Mouse (Mus musculus) heart, adult 2 months (tissue): ENCODE results near the gene Ceacam19. TPM values are rescaled to one million over a fixed set of nuclear protein-coding genes. Genes with fewer than 3 reads are reported as not detected.
A peak's percentile ranks its signal among the peaks of the same experiment; 100 is the strongest.

Experiments
- DNase-seq, 2 experiments: peaks; one replicate each; pipeline ENCODE4 v3.0.0; 2021
- H3K27ac ChIP-seq: fragments of 200-600 bp; 2 replicates; pipeline ENCODE4 v1.8.1; 2022
- H3K27me3 ChIP-seq: fragments of 200-500 bp; 2 replicates; pipeline ENCODE4 v1.6.1; 2012; ENCODE audit warnings: mild to moderate bottlenecking, low read length, inconsistent platforms, mixed read lengths; ENCODE audit not compliant: control insufficient read depth, insufficient read depth
- H3K36me3 ChIP-seq: fragments of 200-500 bp; 2 replicates; pipeline ENCODE4 v1.6.1; 2012; ENCODE audit warnings: low read length, inconsistent platforms; ENCODE audit not compliant: control insufficient read depth, insufficient read depth
- H3K4me1 ChIP-seq: fragments of 200-500 bp; 2 replicates; pipeline ENCODE4 v1.6.1; 2011; ENCODE audit warnings: low read length; ENCODE audit not compliant: control insufficient read depth, insufficient read depth
- H3K4me3 ChIP-seq: fragments of 200-600 bp; 2 replicates; pipeline ENCODE4 v1.8.1; 2022
- H3K79me2 ChIP-seq: fragments of 200-500 bp; replicated peaks from 2 replicates; pipeline ENCODE4 v1.6.1; 2012; ENCODE audit warnings: mild to moderate bottlenecking, inconsistent platforms, low read length, moderate library complexity, mixed read lengths; ENCODE audit not compliant: control insufficient read depth, insufficient read depth
- H3K9ac ChIP-seq: fragments of 200-500 bp; 2 replicates; pipeline ENCODE4 v1.6.1; 2012; ENCODE audit warnings: low read depth, mild to moderate bottlenecking, control low read depth, inconsistent platforms, low read length, mixed read lengths
- CTCF ChIP-seq: fragments of 200-600 bp; IDR thresholded peaks from 2 replicates; pipeline ENCODE4 v1.8.1; 2022; ENCODE audit warnings: antibody characterized with exemption, mild to moderate bottlenecking, moderate library complexity
- EP300 ChIP-seq: fragments of 200-500 bp; IDR thresholded peaks from 2 replicates; pipeline ENCODE4 v1.6.1; 2011; ENCODE audit warnings: low read depth, low read length, control low read depth; ENCODE audit not compliant: insufficient read depth
- POLR2A ChIP-seq: fragments of 200-500 bp; IDR thresholded peaks from 2 replicates; pipeline ENCODE4 v1.6.1; 2011; ENCODE audit warnings: mild to moderate bottlenecking, low read depth, low read length, control low read depth; ENCODE audit not compliant: insufficient read depth
- WGBS: fragments of 180-500 bp; shearing (Covaris S2); methylation state at CpG from one replicate; pipeline ENCODE4 v1.1.7; 2018; 5-methylcytosine and 5-hydroxymethylcytosine counted together
- intact Hi-C: fragments of 180-260 bp; cut with DNase I; formaldehyde crosslinking; loops from one replicate; pipeline ENCODE4 v1.15.1; 2025
- polyA plus RNA-seq: library from polyadenylated mRNA; depleted of rRNA; stranded (reverse); fragments of >200 nt; gene quantifications from 2 replicates; pipeline ENCODE4 v1.2.3, GENCODE M21; 2012
- total RNA-seq, 2 experiments: library from RNA; stranded (reverse); gene quantifications; 2 replicates each; pipeline ENCODE4 v1.2.3; 2021

Ceacam19 gene
- total and polyA plus RNA-seq, 3 experiments = not detected

DNA sequence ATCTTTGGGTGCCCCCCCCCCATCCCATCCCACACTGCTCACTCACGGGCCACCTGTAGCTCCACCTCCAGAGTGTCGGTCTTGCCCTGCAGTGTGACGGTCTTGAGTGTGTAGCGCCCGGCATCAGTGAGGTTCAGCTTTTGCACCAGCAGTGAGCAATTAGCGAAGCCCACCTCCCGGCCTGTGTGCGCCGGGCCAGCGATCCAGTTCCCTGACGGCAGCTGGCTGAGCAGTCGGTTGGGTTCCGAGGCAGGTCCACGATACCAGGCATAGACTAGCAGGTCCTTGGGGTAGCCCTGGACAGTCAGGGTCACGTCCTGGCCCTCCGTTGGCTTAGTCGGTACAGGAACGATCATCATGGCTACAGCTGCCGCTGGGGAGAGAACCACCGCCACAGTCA, 34.2 kb downstream of the Ceacam19 start:
- H3K9ac ChIP-seq = no peak overlapping the region
- no peaks in the 10 kb centered on the region for H3K79me2 ChIP-seq
- no peaks in the 10 kb centered on the region for H3K36me3 ChIP-seq
- 88% methylated on average over 20 of the region's 20 CpGs for WGBS
- intact Hi-C loops = no loop called here
- TF ChIP-seq CTCF = no peak
- no peak for TF ChIP-seq POLR2A
- TF ChIP-seq EP300 = no peak
- DNase-seq = no peak
- H3K27ac ChIP-seq = no peak overlapping the region
- no peak overlapping the region for H3K4me3 ChIP-seq
- peaks cover under 1% of the 10 kb centered on the region; the same call in 1 of the 2 replicates for H3K4me1 ChIP-seq
- peaks cover 3% of the 10 kb centered on the region; the same call in 1 of the 2 replicates for H3K27me3 ChIP-seq

DNA sequence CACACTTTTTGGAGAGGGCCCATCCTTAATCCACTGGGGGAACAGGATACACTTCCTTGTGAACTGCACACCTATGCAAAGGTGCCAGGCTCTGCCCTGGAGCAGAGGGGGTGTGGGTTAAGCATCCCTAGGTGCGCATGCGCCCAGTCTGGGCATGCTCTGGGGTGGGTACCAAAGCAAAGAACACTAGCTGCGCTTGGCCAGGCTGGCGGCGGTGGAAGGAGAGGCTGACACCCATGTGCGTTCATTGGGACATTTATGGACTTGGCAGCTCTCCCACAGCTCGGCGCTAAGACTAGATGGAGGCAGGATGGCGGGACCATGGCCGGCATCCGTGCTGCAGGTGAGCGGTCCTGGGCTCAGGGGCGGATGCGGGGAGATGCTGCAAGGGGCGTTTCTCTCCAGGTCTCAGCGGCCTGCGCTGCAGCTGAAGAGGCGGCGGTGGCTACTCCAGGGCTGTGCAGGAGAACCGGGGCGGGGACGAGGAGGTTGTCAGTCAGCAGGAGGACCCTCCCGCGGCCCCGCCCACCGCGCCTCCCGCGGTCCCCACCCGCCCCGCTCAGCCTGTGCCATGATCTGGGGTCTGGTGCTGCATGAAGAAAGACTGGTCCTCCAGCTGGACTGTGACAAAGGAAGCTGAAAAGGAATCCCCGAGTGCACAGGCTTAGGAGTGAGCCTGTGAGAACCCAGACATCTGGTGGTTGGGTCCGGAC, 35.8 kb downstream of the Ceacam19 start, which contains the start of gene Gm19345:
Gene Gm19345, plus strand, starts transcription at position 146 of the 713 bp plus-strand sequence.
- no peak for TF ChIP-seq EP300
- TF ChIP-seq POLR2A = no peak
- TF ChIP-seq CTCF = no peak
- intact Hi-C loops = no loop called here
- Histone ChIP-seq H3K27me3 (peaks cover 3% of the 10 kb centered on the region; the same call in 1 of the 2 replicates), H3K27ac (no peak within 1 kb of the TSS), H3K4me1 (peaks cover 4% of the 10 kb centered on the region; the same call in 1 of the 2 replicates), H3K79me2 (no peaks in the 10 kb centered on the region), H3K4me3 (no peak within 1 kb of the TSS), H3K36me3 (no peaks in the 10 kb centered on the region), H3K9ac (no peak within 1 kb of the TSS)
- DNase-seq = no peak
- 4% methylated on average over 33 of the region's 33 CpGs for WGBS

DNA sequence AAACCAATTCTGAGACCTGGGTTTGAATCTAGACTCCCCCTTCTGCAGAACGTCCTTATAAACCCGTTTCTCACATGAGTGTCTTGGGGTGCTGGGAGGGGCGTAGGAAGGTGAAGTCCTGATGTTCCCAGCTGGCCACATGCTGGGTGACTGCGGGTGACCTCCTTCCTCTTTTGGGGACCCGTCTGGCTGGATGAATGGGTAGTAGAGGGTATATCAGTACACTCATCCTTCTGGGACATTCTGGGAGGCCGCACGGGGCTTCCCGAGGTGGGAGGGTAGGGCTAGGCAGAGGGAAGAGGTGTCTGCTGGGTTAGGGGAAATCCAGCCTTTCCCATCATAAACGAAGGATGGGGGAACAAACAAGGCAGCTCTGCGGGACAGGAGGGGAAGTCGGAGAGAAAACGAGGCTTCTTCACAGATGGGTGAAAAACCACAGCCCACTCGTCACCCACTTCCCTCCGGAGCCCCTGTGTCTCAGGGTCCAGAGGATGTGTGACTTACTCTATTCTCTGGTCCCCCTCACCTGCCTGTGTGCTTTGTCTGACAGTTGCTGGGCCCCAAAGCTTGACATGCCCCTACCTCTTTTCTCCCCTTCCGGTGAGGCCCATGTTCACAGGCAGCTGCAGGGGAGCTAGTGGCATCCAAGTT, 43.1 kb downstream of the Ceacam19 start:
- TF ChIP-seq CTCF = no peak
- TF ChIP-seq POLR2A = no peak
- no peak for TF ChIP-seq EP300
- Histone ChIP-seq H3K4me1 (peaks cover 4% of the 10 kb centered on the region), H3K27ac (no peak overlapping the region), H3K9ac (no peak overlapping the region), H3K27me3 (no peaks in the 10 kb centered on the region), H3K79me2 (no peaks in the 10 kb centered on the region), H3K4me3 (no peak overlapping the region), H3K36me3 (no peaks in the 10 kb centered on the region)
- 65% methylated on average over 15 of the region's 15 CpGs for WGBS
- DNase-seq = peak in 1 of 2 experiments; percentile 26
- intact Hi-C loops = loop anchor here (5.0 kb wide), 1 partner anchor 92 kb away; the partner anchor contains the start of gene Nectin2

DNA sequence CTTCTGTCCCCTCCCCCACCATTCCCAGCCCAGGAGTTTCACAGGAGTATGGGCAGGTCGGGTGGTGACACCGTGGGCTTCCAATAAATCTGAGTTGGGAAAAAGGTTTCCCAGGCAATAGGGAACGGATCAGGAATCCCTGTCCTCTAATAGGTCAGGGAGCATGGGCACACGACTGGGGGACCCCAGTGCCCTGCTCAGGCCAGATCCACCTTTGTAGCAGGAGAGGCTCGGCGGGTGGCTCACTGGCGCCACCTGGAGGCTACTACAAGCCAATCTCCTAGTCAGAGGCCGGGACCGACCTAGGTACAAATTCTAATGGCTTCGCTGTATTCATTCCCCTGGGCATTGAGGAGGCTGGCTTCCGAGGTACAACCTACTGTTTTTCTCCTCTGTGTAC, 44.2 kb downstream of the Ceacam19 start:
- intact Hi-C loops = loop anchor here (1.0 to 5.0 kb wide), 2 partner anchors 40 to 91 kb away; partner anchors contain the start of gene Nectin2
- Histone ChIP-seq H3K9ac (no peak overlapping the region), H3K27me3 (no peaks in the 10 kb centered on the region), H3K4me1 (peaks cover 4% of the 10 kb centered on the region), H3K27ac (no peak overlapping the region), H3K36me3 (no peaks in the 10 kb centered on the region), H3K79me2 (no peaks in the 10 kb centered on the region), H3K4me3 (no peak overlapping the region)
- TF ChIP-seq CTCF (no peak; the same call in 1 of the 2 replicates), POLR2A (no peak), EP300 (0 out of 2 replicates have a peak, but pooled peaks have one; percentile 49)
- 7% methylated on average over 11 of the region's 11 CpGs for WGBS
- peak; percentile 82 to 85 for DNase-seq

DNA sequence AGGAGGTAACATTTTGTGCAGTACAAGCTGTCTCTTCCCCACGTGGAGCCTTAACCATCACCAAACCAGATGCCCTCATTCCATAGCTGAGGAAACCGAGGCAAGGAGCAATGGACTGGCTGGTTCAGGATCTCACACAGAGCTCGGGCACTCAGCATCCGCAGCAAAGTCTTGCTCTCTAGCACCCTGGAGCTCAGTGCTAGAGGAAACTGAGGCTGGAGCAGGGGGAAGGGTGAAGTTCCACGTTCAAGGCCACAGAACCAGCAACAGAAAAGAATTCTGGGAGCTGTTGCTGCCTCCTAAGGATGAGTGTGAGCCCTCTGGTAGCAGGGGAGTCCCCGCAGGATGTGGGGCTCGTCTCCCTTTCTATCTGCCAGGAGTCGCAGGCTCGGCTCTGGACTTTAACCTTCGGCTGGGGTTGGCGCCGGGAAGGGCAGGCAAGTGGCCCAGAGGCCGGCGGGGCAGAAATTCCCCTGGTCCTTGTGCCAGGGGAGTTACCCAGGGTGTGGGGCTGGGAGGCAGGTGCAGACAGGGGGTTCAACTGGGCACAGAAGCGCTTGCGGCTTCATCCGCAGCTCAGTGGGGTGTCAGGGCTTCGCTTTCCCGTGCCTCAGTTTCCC, 44.8 kb downstream of the Ceacam19 start:
- Histone ChIP-seq H3K27ac (no peak overlapping the region), H3K36me3 (no peaks in the 10 kb centered on the region), H3K79me2 (no peaks in the 10 kb centered on the region), H3K4me3 (no peak overlapping the region), H3K4me1 (peaks cover 1% of the 10 kb centered on the region), H3K27me3 (no peaks in the 10 kb centered on the region), H3K9ac (no peak overlapping the region)
- intact Hi-C loops = loop anchor here (1.0 to 5.0 kb wide), 2 partner anchors 40 to 91 kb away; partner anchors contain the start of gene Nectin2
- 32% methylated on average over 19 of the region's 19 CpGs for WGBS
- peak; percentile 58 to 60 for DNase-seq
- TF ChIP-seq CTCF (no peak), POLR2A (no peak), EP300 (no peak)
